In genomic region chr17:80825518-80825901, GRCm38 (mm10) we compare ENCODE assay signal across 8 mouse cellular contexts.
DNase-seq lines count a peak whose midpoint lies in the region; ATAC-seq lines count a peak whose summit lies in the region.
"Had no signal": no experiment of that assay in that cellular context is flagged by ENCODE, and none has a peak within 500 bp of the region (broad histone marks: within the 10 kb centered on the region; RNA-seq: fewer than 3 reads in every experiment).

No protein-coding gene starts in this region.

- H3K4me3 ChIP-seq in heart, embryonic 11.5 days (ENCODE audit: low read depth, low read length): no peak overlapping the region
- no peak overlapping the region for H3K4me3 ChIP-seq in stomach, embryonic 15.5 days (replicated peaks)
- H3K4me3 ChIP-seq: liver, embryonic 13.5 days had no signal

- 32% methylated on average over 10 of the region's 10 CpGs for WGBS in heart, embryonic 11.5 days (ENCODE audit: insufficient replicate concordance)
- WGBS in stomach, embryonic 15.5 days: 13% methylated on average over 10 of the region's 10 CpGs

- no peaks in the 10 kb centered on the region for H3K36me3 ChIP-seq in heart, embryonic 11.5 days (ENCODE audit: control insufficient read depth, insufficient read depth, low read length)
- no peaks in the 10 kb centered on the region for H3K36me3 ChIP-seq in stomach, embryonic 15.5 days
- H3K36me3 ChIP-seq: liver, embryonic 13.5 days had no signal

- peak overlapping the region; percentile 29 for H3K4me2 ChIP-seq in heart, embryonic 11.5 days
- H3K4me2 ChIP-seq in stomach, embryonic 15.5 days: peak overlapping the region; percentile 17; the same call in 1 of the 2 replicates
- H3K4me2 ChIP-seq: liver, embryonic 13.5 days had no signal

- H3K4me1 ChIP-seq in heart, embryonic 11.5 days (ENCODE audit: control insufficient read depth, insufficient read depth, low read length): peaks cover 17% of the 10 kb centered on the region
- H3K4me1 ChIP-seq in stomach, embryonic 15.5 days: peaks cover 15% of the 10 kb centered on the region

- H3K9me3 ChIP-seq in heart, embryonic 11.5 days (replicated peaks; ENCODE audit: control insufficient read depth, low read length): no peaks in the 10 kb centered on the region
- H3K9me3 ChIP-seq in stomach, embryonic 15.5 days: no peaks in the 10 kb centered on the region
- H3K9me3 ChIP-seq: liver, embryonic 13.5 days had no signal

- H3K9ac ChIP-seq in heart, embryonic 11.5 days (ENCODE audit: low read depth, low read length): peak overlapping the region; percentile 43; the same call in 1 of the 2 replicates
- no peak overlapping the region for H3K9ac ChIP-seq in stomach, embryonic 15.5 days
- H3K9ac ChIP-seq: liver, embryonic 13.5 days had no signal

- peak; percentile 18 for DNase-seq in ovary, postnatal 36 days (ENCODE audit: low spot score)
- DNase-seq in ovary, postnatal 10 days (ENCODE audit: low spot score): no peak
- peak; percentile 76 for DNase-seq in kidney, postnatal 14 days
- DNase-seq in retina, postnatal 1 day: no peak
- DNase-seq in thymus, postnatal 10 days (ENCODE audit: low spot score in 2 of 2): no peak
- DNase-seq: liver, embryonic 13.5 days had no signal

- ATAC-seq in heart, embryonic 11.5 days (replicated peaks; ENCODE audit: insufficient number of reproducible peaks, low FRiP score, low TSS enrichment): peak; percentile 31; the same call in 1 of the 2 replicates
- peak; percentile 70; the same call in 1 of the 2 replicates for ATAC-seq in stomach, embryonic 15.5 days (ENCODE audit: insufficient read depth, low FRiP score, low read depth)

- H3K27me3 ChIP-seq in heart, embryonic 11.5 days (ENCODE audit: control insufficient read depth, insufficient read depth, low read length): no peaks in the 10 kb centered on the region
- H3K27me3 ChIP-seq in stomach, embryonic 15.5 days (replicated peaks): no peaks in the 10 kb centered on the region
- H3K27me3 ChIP-seq: liver, embryonic 13.5 days had no signal

- peak overlapping the region; percentile 88 for H3K27ac ChIP-seq in heart, embryonic 11.5 days (ENCODE audit: low read depth, low read length)
- peak overlapping the region; percentile 63 for H3K27ac ChIP-seq in stomach, embryonic 15.5 days

Comparison
In these comparisons a context has a peak if more than half of its experiments do, and no peak if none do; other contexts are left out.
1. DNase-seq: peak in ovary, postnatal 36 days (single experiment) and kidney, postnatal 14 days (single experiment); none in ovary, postnatal 10 days (single experiment), retina, postnatal 1 day (single experiment) and thymus, postnatal 10 days (0 of 2).